Mouse (Mus musculus) forebrain, embryonic 10.5 days (tissue): ENCODE data around the gene Sesn1. TPM values are rescaled to one million over a fixed set of nuclear protein-coding genes. Genes with fewer than 3 reads are reported as not detected.
A peak's percentile ranks its signal among the peaks of the same experiment; 100 is the strongest.

Experiments
- DNase-seq: peaks from one replicate; pipeline ENCODE4 v3.0.0-alpha.2; 2017; ENCODE audit warnings: low spot score; ENCODE audit errors: extremely low spot score
- H3K27ac ChIP-seq: fragments of 300-500 bp; sonication (generic); 2 replicates; pipeline ENCODE4 v1.5.1; 2016; ENCODE audit warnings: mild to moderate bottlenecking
- H3K27me3 ChIP-seq: fragments of 300-500 bp; sonication (generic); 2 replicates; pipeline ENCODE4 v1.6.1; 2016; ENCODE audit warnings: mild to moderate bottlenecking; ENCODE audit not compliant: poor library complexity, severe bottlenecking
- H3K36me3 ChIP-seq: fragments of 300-500 bp; sonication (generic); replicated peaks from 2 replicates; pipeline ENCODE4 v1.6.1; 2016; ENCODE audit warnings: mild to moderate bottlenecking, moderate library complexity
- H3K4me1 ChIP-seq: fragments of 300-500 bp; sonication (generic); 2 replicates; pipeline ENCODE4 v1.6.1; 2016
- H3K4me3 ChIP-seq: fragments of 300-500 bp; sonication (generic); 2 replicates; pipeline ENCODE4 v1.5.1; 2016; ENCODE audit warnings: mild to moderate bottlenecking, moderate library complexity
- H3K9me3 ChIP-seq: fragments of 300-500 bp; sonication (generic); 2 replicates; pipeline ENCODE4 v1.6.1; 2016; ENCODE audit warnings: mild to moderate bottlenecking, moderate library complexity
- WGBS: fragments of 180-500 bp; shearing (Covaris S2); methylation state at CpG from one replicate; pipeline ENCODE4 v1.1.7; 2016; 5-methylcytosine and 5-hydroxymethylcytosine counted together
- polyA plus RNA-seq: library from polyadenylated mRNA; unstranded; fragments of >200 nt; fragmentation: Nextera tagmentation; extraction: Ambion mirVana; gene quantifications from 2 replicates; pipeline ENCODE4 v1.2.1, GENCODE M21; 2016

The Sesn1 gene
- polyA plus RNA-seq, 1 experiment from 2014 or later, result 18.4 TPM

DNA sequence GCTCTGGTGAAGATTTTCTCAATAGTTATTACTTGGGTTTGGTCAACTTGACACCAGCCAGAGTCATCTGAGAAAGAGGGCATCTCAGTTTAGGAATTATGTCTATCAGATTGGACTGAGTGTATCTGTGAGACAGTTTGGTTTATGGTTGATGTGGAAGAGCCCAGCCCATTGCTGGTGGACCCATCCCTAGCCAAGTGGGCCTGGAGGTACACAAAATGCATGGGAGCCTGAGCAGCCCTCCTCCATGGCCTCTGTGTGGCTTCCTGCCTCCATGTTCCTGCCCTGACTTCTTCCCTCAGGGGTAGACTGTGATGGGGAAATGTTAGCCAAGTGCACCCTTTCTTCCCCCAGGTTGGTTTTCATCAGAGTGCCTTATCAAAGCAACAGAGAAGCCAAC is 50.1 kb downstream of the Sesn1 start:
- Histone ChIP-seq H3K27me3 (no peaks in the 10 kb centered on the region), H3K4me1 (no peaks in the 10 kb centered on the region), H3K9me3 (no peaks in the 10 kb centered on the region), H3K27ac (no peak overlapping the region), H3K4me3 (no peak overlapping the region), H3K36me3 (no peaks in the 10 kb centered on the region)
- DNase-seq, result no peak

- Histone ChIP-seq H3K9me3 (no peaks in the 10 kb centered on the region), H3K27ac (no peak overlapping the region), H3K4me1 (no peaks in the 10 kb centered on the region), H3K36me3 (no peaks in the 10 kb centered on the region), H3K27me3 (no peaks in the 10 kb centered on the region), H3K4me3 (no peak overlapping the region)
- DNase-seq, result no peak
- WGBS, result 88% methylated on average over 2 of the region's 2 CpGs
Observed at GRCm38 (mm10) chr10:41860275-41860688, 50.5 kb downstream of the Sesn1 start.

DNA sequence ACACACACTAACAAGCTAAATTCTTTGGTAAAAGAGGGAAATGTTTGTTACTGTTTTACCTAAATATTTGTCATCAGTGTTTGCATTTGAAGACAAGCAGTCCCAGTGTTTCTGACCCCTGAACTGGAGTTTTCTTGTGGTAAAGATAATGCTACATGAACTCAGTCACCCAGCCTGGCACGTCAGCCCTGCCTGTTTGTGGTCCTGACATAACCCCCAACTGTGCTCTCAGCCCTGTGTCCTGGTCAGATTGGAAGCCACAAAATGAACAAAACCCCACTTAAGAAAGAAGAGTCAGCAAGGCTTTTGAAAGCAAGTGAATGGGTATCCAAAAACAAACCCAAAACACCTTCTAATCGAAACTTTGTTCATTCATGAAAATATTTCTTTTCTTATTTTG is 53.3 kb downstream of the Sesn1 start:
- no peaks in the 10 kb centered on the region for H3K27me3 ChIP-seq
- DNase-seq, result no peak
- 72% methylated on average over 2 of the region's 2 CpGs for WGBS
- no peaks in the 10 kb centered on the region for H3K36me3 ChIP-seq
- H3K4me1 ChIP-seq, result peaks cover 15% of the 10 kb centered on the region
- no peak overlapping the region for H3K4me3 ChIP-seq
- no peaks in the 10 kb centered on the region for H3K9me3 ChIP-seq
- H3K27ac ChIP-seq, result no peak overlapping the region

DNA sequence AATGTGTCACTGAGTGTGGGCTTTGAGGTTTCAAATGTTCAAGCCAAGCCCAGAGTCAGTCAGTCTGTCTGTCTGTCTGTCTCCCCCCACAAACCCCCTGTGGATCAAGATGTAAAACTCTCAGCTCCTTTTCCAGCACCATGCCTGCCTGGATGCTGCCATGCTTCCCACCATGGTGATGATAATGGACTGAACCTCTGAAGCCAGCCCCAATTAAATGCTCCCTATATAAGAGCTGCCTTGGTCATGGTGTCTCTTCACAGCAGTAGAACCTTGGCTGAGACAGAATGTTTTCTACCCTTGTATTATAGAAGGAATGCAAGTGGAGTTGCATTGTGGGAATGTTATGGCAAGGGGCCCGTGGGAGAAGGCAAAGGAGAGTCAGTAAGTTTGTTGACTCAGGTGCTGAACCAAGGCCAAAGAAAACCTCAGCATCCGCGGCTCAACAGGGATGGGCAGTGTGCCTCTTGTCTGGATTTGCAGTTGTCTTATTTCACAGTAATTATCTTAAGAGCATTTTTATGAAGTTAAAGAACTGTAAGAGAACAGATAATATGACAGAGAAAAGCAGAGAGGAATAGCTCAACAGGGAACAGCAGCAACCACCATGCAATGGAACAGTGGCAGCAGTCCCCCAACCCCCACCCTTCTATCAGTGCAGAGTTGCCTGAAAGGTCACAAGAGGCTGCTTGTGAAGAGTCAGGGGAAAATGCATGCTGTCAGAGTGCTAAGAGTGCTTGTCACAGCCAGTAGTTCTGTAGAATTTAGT is 56.5 kb downstream of the Sesn1 start:
- 74% methylated on average over 3 of the region's 3 CpGs for WGBS
- Histone ChIP-seq H3K27ac (no peak overlapping the region), H3K27me3 (no peaks in the 10 kb centered on the region), H3K9me3 (no peaks in the 10 kb centered on the region), H3K4me1 (peaks cover 20% of the 10 kb centered on the region), H3K36me3 (no peaks in the 10 kb centered on the region), H3K4me3 (no peak overlapping the region)
- no peak for DNase-seq

DNA sequence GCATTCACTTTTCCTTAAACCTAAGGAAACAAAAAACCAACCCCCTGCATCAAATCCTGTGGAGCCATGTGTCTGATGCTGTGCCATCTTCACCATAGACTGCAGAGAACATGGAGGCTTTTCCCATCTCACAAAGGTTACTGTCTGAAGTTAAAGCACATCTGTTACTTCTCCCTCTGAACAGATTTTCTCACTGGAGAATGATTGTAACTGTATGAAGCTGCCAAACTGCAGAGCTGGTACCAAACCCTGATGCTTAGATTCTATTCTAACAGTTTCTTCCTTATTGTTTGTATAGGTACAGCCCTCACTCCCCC is 57.1 kb downstream of the Sesn1 start:
- Histone ChIP-seq H3K27me3 (no peaks in the 10 kb centered on the region), H3K9me3 (no peaks in the 10 kb centered on the region), H3K27ac (no peak overlapping the region), H3K4me3 (no peak overlapping the region), H3K4me1 (peaks cover 20% of the 10 kb centered on the region), H3K36me3 (no peaks in the 10 kb centered on the region)
- peak; percentile 1 for DNase-seq

- peaks cover 20% of the 10 kb centered on the region for H3K4me1 ChIP-seq
- DNase-seq, result peak; percentile 11
- H3K27ac ChIP-seq, result no peak overlapping the region
- WGBS, result 85% methylated on average over 5 of the region's 5 CpGs
- H3K27me3 ChIP-seq, result no peaks in the 10 kb centered on the region
- H3K4me3 ChIP-seq, result no peak overlapping the region
- H3K36me3 ChIP-seq, result no peaks in the 10 kb centered on the region
- no peaks in the 10 kb centered on the region for H3K9me3 ChIP-seq
Observed at GRCm38 (mm10) chr10:41867956-41868355, 58.2 kb downstream of the Sesn1 start.

DNA sequence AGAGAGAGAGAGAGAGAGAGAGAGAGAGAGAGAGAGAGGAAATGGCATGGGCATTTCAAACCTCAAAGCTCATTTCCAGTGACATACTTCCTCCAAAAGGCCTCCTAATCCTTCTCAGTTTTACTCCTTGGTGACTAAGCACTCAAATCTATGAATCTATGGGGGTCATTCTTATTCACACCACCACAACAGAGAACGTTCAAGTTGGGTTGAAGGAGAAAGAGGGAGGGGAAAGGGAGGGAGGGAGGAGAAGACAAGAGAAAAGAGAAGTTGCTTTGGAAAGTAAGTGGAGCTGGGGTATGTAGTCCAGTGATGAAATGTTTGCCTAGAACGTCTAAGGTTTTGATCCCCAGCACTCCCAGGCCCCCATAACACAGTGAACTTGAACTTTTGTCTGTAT is 60.4 kb downstream of the Sesn1 start:
- no peaks in the 10 kb centered on the region for H3K27me3 ChIP-seq
- DNase-seq, result no peak
- H3K4me3 ChIP-seq, result no peak overlapping the region
- peaks cover 20% of the 10 kb centered on the region for H3K4me1 ChIP-seq
- H3K36me3 ChIP-seq, result no peaks in the 10 kb centered on the region
- 63% methylated on average over 2 of the region's 2 CpGs for WGBS
- H3K9me3 ChIP-seq, result no peaks in the 10 kb centered on the region
- no peak overlapping the region for H3K27ac ChIP-seq

- Histone ChIP-seq H3K4me3 (no peak overlapping the region), H3K9me3 (no peaks in the 10 kb centered on the region)
- WGBS, result 63% methylated on average over 2 of the region's 2 CpGs
Observed at GRCm38 (mm10) chr10:41871564-41871963, 61.8 kb downstream of the Sesn1 start.

DNA sequence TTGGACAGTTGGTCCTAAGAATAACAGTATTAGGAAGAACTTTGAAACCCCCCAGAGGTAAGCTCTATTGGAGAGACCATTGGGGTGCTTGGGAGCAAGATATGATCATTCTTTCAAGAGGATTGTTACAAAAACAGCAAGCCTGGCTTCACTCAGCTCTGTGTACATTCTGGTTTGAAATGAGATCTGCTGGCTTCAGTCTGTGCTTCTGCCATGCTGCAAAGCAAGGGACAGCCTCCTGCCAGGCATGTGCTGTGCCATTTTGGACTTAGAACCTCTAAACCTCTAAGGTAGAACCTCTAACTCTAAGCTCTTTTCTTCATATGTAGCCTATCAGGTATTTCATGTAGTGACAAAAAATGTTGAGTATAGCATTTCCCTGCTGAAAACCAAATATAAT is 65.9 kb downstream of the Sesn1 start:
- no peak overlapping the region for H3K27ac ChIP-seq
- H3K36me3 ChIP-seq, result no peaks in the 10 kb centered on the region
- peaks cover 7% of the 10 kb centered on the region for H3K4me1 ChIP-seq
- DNase-seq, result no peak
- no peaks in the 10 kb centered on the region for H3K27me3 ChIP-seq
- no peak overlapping the region for H3K4me3 ChIP-seq
- H3K9me3 ChIP-seq, result no peaks in the 10 kb centered on the region

More at GRCm38 (mm10) chr10:41871564-41871963, 61.8 kb downstream of the Sesn1 start:
- H3K4me1 ChIP-seq, result peaks cover 13% of the 10 kb centered on the region
- H3K27me3 ChIP-seq, result no peaks in the 10 kb centered on the region
- no peak overlapping the region for H3K27ac ChIP-seq
- DNase-seq, result no peak
- no peaks in the 10 kb centered on the region for H3K36me3 ChIP-seq

GRCm38 (mm10) chr10:41878344-41878743 is 68.6 kb downstream of the Sesn1 start:
- Histone ChIP-seq H3K36me3 (no peaks in the 10 kb centered on the region), H3K4me1 (peaks cover 22% of the 10 kb centered on the region), H3K4me3 (no peak overlapping the region), H3K27me3 (no peaks in the 10 kb centered on the region), H3K27ac (no peak overlapping the region), H3K9me3 (no peaks in the 10 kb centered on the region)
- WGBS, result 91% methylated on average over 11 of the region's 11 CpGs
- no peak for DNase-seq

DNA sequence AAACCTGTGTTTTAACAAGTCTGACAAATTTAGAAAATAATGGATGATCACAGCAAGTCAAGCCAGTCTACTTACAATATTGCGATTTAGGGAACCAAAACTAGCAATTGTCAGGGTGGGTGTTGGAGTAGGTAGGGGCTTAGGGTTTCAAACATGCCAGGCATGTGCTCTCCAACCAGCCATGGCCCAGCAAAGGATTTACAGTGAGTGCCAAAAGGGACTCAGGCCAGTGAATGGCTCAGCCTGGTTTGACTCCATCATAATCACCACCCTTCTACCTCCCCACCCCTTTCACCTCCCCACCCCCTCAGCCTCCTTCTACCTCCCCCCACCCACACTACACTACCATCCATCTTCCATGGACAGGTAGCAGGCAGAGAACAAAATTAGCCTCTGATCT is 69.9 kb downstream of the Sesn1 start:
- H3K36me3 ChIP-seq, result no peaks in the 10 kb centered on the region

DNA sequence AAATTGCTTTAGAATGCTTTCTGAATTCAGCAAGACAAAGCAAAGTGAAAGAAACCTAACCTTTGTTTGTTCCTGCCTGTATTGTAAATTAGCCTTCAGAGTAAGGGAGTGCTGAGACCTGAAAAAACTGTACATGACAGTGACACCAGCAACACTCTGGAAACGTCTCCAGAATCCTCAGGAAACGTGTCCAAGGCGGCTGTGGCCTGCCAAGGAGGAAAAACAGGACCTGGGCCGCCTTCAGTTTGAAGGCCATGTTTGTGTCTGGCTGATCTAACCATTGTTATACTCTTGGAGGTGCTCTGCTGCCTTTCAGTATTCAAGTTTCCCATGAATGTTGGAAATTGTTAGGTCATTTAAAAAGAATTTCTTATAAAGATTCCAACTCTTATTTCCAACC is 70.5 kb downstream of the Sesn1 start:
- DNase-seq, result no peak
- no peaks in the 10 kb centered on the region for H3K27me3 ChIP-seq
- no peak overlapping the region for H3K4me3 ChIP-seq
- H3K4me1 ChIP-seq, result peaks cover 28% of the 10 kb centered on the region
- WGBS, result 72% methylated on average over 4 of the region's 4 CpGs
- H3K27ac ChIP-seq, result no peak overlapping the region
- no peaks in the 10 kb centered on the region for H3K36me3 ChIP-seq
- no peaks in the 10 kb centered on the region for H3K9me3 ChIP-seq

More for the DNA sequence above, 69.9 kb downstream of the Sesn1 start:
- WGBS, result 83% methylated on average over 1 of the region's 1 CpGs
- Histone ChIP-seq H3K4me3 (no peak overlapping the region), H3K27me3 (no peaks in the 10 kb centered on the region), H3K4me1 (peaks cover 28% of the 10 kb centered on the region), H3K9me3 (no peaks in the 10 kb centered on the region), H3K27ac (no peak overlapping the region)
- no peak for DNase-seq

DNA sequence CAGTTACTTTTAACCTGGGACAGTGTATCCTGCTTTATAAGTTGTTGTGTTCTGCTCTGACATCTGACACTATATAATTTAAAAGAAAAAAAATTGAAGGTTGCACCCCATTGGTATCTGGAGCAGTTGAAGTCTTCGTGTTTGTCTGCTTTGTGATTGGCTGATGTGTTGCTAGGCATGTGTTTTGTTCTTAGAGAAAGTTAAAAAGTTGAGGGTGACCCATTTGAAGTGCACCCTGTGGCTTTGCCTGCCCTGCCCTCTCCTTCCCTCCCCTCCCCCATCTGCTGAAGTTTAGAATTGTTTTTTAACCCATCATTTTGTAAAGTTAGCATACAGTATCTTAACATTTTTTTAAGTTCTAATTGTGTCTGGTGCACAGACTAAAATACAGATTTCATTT is 71.0 kb downstream of the Sesn1 start:
- Histone ChIP-seq H3K36me3 (no peaks in the 10 kb centered on the region), H3K27me3 (no peaks in the 10 kb centered on the region), H3K4me1 (peaks cover 28% of the 10 kb centered on the region), H3K4me3 (no peak overlapping the region), H3K27ac (no peak overlapping the region), H3K9me3 (no peaks in the 10 kb centered on the region)
- no peak for DNase-seq
- WGBS, result 10% methylated on average over 1 of the region's 1 CpGs

DNA sequence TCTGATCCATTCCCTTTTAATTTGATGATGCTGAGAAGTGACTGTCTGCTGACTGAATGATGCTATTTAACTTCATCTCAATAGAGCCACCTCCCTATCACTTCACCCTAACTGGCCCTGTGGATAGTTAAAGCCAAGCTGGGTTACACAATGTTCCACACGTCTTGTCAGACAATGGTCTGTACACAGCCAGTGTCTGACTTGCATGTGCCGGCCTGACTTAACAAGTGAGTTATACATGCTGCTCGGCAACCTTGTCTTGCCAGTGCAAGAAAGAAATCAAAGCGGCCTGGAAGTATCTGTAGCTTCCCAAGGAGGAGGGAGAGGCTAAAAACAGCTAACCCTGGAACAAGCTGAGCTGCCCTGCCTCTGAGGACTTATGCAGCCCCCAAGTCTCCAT is 71.7 kb downstream of the Sesn1 start:
- Histone ChIP-seq H3K4me3 (no peak overlapping the region), H3K36me3 (no peaks in the 10 kb centered on the region), H3K4me1 (peaks cover 28% of the 10 kb centered on the region), H3K27ac (peak overlapping the region; percentile 48; the same call in 1 of the 2 replicates), H3K27me3 (no peaks in the 10 kb centered on the region), H3K9me3 (no peaks in the 10 kb centered on the region)
- 28% methylated on average over 4 of the region's 4 CpGs for WGBS
- DNase-seq, result no peak
